Mouse (Mus musculus) gastrocnemius, adult 2 months (tissue): ENCODE measurements around the gene Isg15. TPM values are rescaled to one million over a fixed set of nuclear protein-coding genes. Genes with fewer than 3 reads are reported as not detected.
A peak's percentile ranks its signal among the peaks of the same experiment; 100 is the strongest.

Experiments
- DNase-seq: peaks from one replicate; pipeline ENCODE4 v3.0.0; 2022
- H3K27ac ChIP-seq: fragments of 200-600 bp; 2 replicates; pipeline ENCODE4 v1.8.1; 2022; ENCODE audit warnings: mild to moderate bottlenecking
- H3K4me3 ChIP-seq: fragments of 200-600 bp; 2 replicates; pipeline ENCODE4 v1.8.1; 2022; ENCODE audit warnings: mild to moderate bottlenecking, moderate library complexity
- CTCF ChIP-seq: fragments of 200-600 bp; IDR thresholded peaks from 2 replicates; pipeline ENCODE4 v1.8.1; 2022; ENCODE audit warnings: antibody characterized with exemption, mild to moderate bottlenecking, moderate library complexity
- intact Hi-C: fragments of 180-260 bp; cut with DNase I; formaldehyde crosslinking; loops from one replicate; pipeline ENCODE4 v1.15.1; 2025
- total RNA-seq, 2 experiments: library from RNA; stranded (reverse); gene quantifications; 2 replicates each; pipeline ENCODE4 v1.2.3; 2021

Isg15 gene
- total RNA-seq, 2 experiments from 2014 or later, result 1.1 TPM; not detected in 1

DNA sequence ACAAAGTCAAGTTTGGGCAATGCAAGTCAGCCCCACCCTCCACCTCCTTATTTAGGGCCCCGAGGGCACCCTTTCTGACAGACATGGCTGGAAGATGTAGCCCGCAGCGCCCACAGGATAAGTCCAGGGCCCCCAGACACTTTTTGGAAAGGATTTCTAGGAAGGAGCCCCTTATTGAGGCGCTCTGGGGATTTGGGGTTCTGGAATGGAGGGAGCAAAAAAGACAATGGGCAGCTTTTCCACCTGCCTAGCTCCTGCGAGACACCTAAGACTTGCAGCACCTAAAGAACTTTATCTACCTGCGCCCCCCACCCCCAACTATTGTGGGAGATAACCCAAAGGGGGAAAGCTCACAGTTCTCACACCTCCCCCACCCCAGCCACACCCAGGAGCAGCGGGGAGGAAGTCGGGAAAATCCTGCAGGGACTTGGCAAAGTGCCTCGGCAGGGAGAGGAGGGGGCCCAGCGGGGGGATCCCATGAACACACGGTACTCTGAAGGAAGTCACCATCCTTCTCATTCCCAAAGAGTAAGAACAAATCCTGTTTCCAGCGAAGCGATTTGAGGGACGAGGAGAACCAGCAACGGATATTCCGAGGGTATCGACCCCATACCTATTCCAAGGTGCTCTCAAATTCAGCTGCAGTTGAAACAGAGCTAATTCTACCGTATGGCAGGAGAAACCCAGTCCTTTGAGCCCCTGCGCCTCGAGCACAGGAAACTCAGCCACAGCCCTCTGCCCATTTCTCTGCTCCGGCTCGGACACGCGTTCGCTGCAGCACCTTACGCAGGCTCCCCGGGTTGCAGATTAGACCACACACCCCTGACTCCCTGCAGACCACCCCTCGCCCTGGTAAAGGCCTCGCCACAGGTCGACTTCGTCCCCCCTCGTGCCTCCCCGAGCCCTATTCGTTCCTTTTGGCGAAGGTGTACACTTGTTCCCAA lies 4.4 kb downstream of the Isg15 start:
- intact Hi-C loops, result loop anchor here (2.0 kb wide), 1 partner anchor 85 kb away; no protein-coding TSS in a partner anchor
- TF ChIP-seq CTCF, result no peak
- peak; percentile 55 for DNase-seq
- Histone ChIP-seq H3K27ac (peak overlapping the region; percentile 82), H3K4me3 (peak overlapping the region; percentile 96)

DNA sequence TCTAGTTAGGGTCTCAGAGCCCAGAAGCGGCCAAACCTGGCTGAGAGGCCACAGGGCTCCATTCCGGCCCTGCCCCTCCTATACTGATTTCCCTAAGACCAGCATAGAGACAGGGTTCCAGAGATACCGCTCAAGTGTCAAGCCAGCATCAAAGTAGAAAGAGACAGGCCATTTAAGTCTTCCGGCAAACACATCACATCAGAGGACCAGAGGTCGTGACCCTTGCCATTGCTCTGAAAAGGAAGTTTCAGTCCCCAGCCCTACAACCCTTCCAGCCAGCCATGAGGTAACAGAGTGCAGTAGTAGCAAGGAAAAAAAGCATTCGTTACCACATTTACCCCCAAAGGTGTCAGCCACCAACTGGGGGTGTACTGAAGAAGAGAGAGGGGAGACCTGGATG lies 6.3 kb downstream of the Isg15 start:
- TF ChIP-seq CTCF, result no peak
- intact Hi-C loops, result no loop called here
- DNase-seq, result no peak
- no peak overlapping the region for H3K4me3 ChIP-seq
- H3K27ac ChIP-seq, result no peak overlapping the region

DNA sequence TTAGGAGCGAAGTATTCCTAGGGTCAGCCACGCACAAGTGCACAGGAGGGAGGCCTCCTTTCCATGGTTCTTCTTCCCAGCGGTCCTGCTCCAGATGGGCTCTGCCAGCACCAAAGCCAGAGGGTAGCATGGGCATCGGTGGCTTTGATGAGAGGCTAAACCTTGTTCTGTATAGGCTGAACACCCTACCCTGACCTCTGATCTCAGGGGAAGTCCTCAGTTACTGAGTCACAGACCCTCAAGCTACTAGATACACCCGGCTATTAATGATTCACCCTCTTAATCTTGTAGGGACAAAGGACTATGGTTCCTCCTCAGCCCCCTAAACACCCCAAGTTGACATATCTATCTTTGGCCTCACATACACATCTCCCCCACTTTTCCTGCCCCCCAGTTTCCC lies 6.7 kb downstream of the Isg15 start:
- TF ChIP-seq CTCF, result no peak
- intact Hi-C loops, result no loop called here
- DNase-seq, result no peak

DNA sequence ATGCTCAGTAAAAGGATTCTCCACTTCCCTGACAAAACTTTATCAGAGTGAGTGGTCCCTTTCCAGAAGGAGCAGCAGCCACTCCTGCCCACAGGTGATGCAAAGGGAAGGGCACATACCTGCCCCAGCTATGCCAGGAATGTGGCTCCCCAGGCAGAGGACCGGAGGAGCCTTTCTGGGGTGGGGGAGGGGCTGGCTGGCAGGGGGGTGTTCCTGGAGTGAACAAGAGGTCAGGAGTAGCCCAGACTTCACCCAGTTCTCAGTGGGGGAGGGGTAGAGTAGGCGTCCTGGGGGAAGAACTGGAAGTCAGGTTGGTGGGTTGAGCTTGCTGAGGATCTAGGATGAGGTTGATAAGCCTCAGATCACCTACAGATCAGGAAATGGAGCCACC lies 7.4 kb downstream of the Isg15 start:
- TF ChIP-seq CTCF, result no peak
- intact Hi-C loops, result no loop called here
- Histone ChIP-seq H3K27ac (no peak overlapping the region), H3K4me3 (no peak overlapping the region)
- DNase-seq, result no peak

More for the DNA sequence above, 6.7 kb downstream of the Isg15 start:
- Histone ChIP-seq H3K27ac (no peak overlapping the region), H3K4me3 (no peak overlapping the region)

DNA sequence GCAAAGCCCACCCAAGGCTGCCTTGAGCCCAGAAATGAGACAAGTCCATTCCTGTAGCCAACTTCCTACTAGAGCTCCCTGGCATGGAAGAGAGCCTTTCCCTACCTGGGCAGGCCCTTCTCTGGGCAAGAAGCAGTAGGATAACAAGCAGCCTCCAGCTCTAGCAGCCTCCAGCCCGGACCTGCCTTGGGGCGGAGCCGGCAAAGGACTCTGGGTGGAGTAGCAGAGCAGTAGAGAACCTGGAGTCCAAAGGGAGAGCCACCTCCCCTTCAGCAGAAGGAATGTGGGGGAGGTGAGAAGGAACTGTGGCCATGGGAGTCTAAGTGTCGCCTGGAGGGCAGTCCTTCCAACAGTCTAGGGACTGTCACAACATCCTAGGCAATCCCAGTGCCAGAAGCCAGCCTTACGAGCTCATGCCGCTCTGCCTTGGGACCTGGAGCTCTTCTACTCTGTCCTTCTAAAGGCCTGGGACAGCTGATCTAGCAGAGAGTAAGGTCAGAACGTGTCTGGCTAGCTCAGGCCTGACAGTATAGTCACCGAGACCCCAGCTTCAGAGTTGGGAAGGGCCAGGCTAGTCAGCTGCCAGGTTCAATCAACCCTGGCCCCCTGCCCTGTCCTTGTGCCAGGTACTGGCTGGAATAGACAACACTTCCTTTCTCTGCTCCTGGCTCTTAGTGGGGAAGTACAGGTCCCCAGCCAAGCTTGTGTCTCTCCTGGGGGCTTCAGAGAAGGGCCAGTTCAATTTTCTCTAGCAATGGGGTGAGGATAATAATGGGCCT lies 8.0 kb downstream of the Isg15 start:
- intact Hi-C loops, result no loop called here
- DNase-seq, result no peak
- no peak for TF ChIP-seq CTCF
- Histone ChIP-seq H3K27ac (peak overlapping the region; percentile 32; the same call in 1 of the 2 replicates), H3K4me3 (no peak overlapping the region)

DNA sequence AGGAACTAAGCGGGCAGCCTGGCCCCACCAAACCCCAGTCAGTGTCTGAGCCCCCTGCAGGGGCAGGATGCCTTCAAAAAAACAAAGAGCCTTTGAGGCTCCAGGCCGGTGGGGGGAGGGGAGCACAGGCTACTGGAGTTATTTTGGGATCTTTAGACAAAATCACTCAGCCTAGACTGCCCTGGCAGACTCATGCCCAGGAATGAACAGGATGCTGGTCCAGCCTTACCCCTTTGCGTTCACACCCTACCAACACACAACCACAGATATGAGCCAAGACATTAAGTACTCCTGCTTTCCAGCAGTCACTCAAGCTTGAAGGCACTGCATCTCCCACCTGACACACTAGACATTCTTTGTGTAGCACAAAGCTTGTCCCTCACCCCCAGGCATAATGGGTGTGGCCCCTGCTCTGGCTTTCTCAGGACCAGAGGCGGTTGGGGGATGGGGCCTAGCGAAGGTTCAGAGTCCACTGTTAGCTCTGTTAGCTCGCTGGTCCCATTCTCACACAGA lies 11.8 kb downstream of the Isg15 start:
- intact Hi-C loops, result no loop called here
- H3K27ac ChIP-seq, result no peak overlapping the region
- no peak for TF ChIP-seq CTCF

DNA sequence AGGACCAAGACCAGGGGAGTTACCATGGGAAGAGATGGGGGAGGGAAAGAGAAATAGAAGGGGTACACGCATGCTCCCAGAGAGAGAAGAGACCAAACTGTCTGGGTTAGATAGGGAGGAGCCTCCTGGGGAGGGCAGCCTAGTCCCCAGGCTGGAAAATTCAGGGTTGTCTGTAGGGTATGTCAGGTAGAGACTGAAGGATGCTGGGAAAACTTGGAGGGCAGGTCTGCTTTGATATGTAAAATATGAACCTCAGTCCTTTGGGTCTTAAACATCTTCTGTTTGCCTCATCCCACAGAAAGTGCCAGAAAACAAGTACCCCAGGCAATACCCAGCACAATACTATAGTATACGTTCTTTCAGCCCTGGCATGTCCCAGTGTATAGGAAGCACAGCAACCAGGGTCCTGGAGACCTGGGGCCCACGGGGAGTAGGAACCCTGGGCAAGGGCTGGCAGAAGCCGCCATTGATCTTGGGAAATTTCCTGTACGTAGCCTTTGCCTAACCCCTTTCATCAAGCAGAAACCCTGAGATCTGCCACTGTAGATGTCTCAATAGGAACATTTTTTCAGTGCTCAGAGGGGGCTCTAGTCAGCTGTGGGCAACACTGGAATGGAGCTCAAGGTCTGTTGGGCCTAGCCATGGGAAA lies 12.3 kb downstream of the Isg15 start:
- no peak for DNase-seq
- TF ChIP-seq CTCF, result no peak
- H3K4me3 ChIP-seq, result no peak overlapping the region
- intact Hi-C loops, result no loop called here
- H3K27ac ChIP-seq, result no peak overlapping the region

More for the DNA sequence above, 11.8 kb downstream of the Isg15 start:
- DNase-seq, result no peak
- no peak overlapping the region for H3K4me3 ChIP-seq

DNA sequence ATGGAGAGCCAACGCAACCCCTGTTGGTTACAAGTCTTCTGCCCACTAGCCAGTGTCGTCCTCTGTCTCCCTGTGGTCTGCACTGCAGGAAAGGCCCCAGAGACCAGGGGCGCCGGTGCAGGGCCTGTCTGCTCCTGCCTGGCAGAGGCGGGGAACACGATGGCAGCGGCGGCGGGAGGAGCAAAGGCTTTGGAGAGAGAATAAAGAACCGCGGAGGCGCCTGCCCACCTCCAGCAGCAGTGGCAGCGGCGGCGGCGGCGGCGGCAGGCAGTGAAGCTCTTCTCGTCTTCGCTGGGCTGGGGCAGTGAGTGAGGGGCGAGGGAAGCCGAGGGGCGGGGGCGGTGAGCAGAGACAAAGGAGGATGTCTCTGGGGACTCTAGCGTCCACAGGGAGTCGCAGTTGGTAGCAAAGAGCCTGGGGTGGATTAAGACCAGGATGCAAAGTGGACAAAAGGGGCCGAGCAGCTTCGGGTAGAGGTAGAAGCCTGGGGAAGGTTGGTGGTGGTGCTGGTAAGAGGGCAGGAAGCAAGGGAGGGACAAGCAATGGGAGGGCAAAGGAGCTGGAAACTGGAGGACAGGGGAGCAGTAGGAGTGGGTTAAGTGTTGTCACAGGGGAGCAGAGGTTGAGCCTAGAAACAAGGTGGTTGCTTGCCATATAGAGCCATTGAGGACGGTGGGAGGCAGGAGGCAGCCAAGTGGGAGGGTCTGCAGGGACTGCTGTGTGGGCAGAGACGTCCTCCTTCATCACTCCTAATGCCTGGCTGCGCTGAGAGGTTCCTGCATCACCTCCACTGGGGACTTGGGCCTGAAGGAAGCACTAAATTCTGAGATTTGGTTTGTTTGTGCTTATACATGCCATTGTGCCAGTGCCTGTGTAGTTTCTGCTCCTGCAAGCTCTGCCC lies 14.4 kb downstream of the Isg15 start:
- no peak for TF ChIP-seq CTCF
- DNase-seq, result no peak
- intact Hi-C loops, result no loop called here
- H3K27ac ChIP-seq, result peak overlapping the region; percentile 35; the same call in 1 of the 2 replicates
- peak overlapping the region; percentile 51 for H3K4me3 ChIP-seq

DNA sequence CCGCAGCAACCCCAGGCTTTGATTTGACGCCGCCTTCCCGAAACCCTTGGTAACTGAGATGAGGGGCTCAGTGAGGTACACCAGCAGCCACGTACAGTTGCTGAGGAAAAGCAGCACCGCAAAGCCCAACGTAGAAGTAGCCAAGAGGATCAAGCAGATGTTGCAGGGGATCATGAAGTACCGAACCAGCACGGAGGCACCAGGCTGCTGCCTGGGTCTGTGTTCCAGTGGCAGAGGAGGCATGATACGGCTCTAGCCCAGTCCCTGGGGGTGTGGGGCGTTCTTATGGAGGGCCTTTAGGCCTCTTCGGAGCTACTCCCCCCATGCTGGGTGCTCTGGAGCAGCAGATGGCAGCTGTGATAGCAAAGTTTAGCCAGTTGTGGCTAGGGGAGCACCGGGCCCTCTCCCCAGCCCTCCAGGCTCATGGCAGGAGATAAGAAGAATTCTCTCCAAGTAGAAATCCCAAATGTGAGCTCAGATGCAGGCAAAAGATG lies 15.1 kb downstream of the Isg15 start:
- intact Hi-C loops, result no loop called here
- peak overlapping the region; percentile 35; the same call in 1 of the 2 replicates for H3K27ac ChIP-seq
- H3K4me3 ChIP-seq, result peak overlapping the region; percentile 51
- DNase-seq, result no peak
- TF ChIP-seq CTCF, result no peak

DNA sequence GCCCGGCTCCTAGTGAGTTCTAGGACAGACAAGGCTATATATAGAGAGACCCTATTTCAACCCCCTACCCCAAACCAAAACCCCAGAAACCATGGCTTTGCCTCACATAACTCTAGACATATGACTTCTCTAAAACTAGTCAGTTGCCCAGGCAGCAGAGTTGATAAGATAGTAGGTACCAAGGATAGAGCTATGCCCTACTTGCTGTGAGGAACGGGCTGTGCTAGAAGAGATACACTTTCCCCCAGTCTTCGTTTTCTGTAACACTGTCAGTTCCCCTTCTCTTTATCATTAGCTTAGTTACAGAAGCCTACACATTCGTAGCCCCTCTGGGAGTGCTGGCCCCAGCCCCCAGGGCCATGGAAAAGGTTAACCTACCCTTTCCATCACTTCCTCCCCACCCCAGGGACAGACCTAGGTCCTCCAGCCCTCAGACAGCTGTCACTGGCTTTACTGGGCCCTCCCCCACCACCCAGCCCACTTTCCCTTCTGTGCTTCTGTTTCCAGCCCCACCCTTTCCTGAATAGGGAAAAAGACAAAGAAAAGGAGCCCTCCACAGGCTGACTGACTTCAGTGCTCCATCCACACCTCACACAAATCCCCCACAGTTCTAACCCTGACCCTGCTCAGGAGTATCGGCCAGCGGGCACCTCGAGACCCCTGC lies 16.2 kb downstream of the Isg15 start:
- no peak for DNase-seq
- intact Hi-C loops, result no loop called here
- H3K27ac ChIP-seq, result peak overlapping the region; percentile 35
- TF ChIP-seq CTCF, result no peak
- H3K4me3 ChIP-seq, result peak overlapping the region; percentile 51

DNA sequence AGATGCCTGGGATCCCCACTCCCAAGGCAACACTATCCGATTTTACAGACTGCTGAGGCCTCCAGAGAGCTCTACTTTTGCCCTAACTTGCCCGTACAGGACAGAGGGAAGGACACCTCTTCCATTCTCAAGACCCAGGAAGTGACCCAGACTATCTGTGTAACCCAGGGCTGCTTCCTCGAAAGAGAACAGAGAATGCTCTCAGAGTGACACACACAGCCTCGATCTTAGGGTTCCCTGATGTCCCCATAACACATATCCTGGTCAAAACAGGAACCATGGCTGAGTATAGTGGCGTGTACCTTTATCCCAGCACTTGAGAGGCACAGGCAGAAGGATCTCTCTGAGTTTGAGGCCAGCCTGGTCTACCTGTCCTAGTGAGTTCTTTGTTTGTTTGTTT lies 16.9 kb downstream of the Isg15 start:
- intact Hi-C loops, result no loop called here
- Histone ChIP-seq H3K4me3 (no peak overlapping the region), H3K27ac (no peak overlapping the region)
- no peak for DNase-seq
- no peak for TF ChIP-seq CTCF
